Mouse (Mus musculus) ES-Bruce4 (cell line): ENCODE results near the gene Gpat3.

Experiments used
- CTCF ChIP-seq: IDR thresholded peaks from one replicate; pipeline ENCODE4 v1.8.1; 2011; ENCODE audit warnings: low read depth, low read length
- POLR2A ChIP-seq: IDR thresholded peaks from one replicate; pipeline ENCODE4 v1.8.1; 2011; ENCODE audit warnings: low read length; ENCODE audit not compliant: insufficient read depth

DNA sequence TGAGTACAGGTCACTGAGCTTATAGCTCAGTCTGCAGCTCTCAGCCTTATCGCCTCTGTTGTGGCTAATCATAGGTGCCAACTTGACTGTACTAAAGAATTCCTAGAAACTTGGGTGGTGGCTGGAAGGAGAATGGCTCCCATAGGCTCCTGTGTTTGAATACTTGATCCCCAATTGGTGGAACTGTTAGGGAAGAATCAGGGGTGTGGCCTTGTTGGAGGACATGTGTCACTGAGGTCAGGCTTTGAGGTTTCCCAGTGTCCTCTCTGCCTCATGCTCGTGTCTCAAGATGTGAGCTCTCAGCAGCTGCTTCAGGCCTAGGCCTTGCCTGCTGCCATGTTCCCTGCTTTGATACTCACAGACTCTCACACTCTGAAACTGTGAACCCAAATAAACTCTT lies 11.7 kb upstream of the Gpat3 start:
- TF ChIP-seq CTCF (no peak), POLR2A (no peak)
